In genomic region chr9:122569511-122570455, GRCm38 (mm10) we compare ENCODE assay signal across 9 mouse cellular contexts.
A peak's percentile ranks its signal among the peaks of the same experiment; 100 is the strongest.
DNase-seq lines count a peak whose midpoint lies in the region; ATAC-seq lines count a peak whose summit lies in the region.
"Had no signal": no experiment of that assay in that cellular context is flagged by ENCODE, and none has a peak within 500 bp of the region (broad histone marks: within the 10 kb centered on the region; RNA-seq: fewer than 3 reads in every experiment).

No protein-coding gene starts in this region.

- peaks cover 45% of the 10 kb centered on the region for H3K27me3 ChIP-seq in hindbrain, embryonic 15.5 days
- H3K27me3 ChIP-seq in neural tube, embryonic 13.5 days = peaks cover 79% of the 10 kb centered on the region

- no peaks in the 10 kb centered on the region for H3K36me3 ChIP-seq in hindbrain, embryonic 15.5 days
- no peaks in the 10 kb centered on the region for H3K36me3 ChIP-seq in neural tube, embryonic 13.5 days

- H3K4me3 ChIP-seq in hindbrain, embryonic 15.5 days = peak overlapping the region; percentile 48
- H3K4me3 ChIP-seq in neural tube, embryonic 13.5 days = peak overlapping the region; percentile 45

- peaks cover 51% of the 10 kb centered on the region for H3K4me1 ChIP-seq in hindbrain, embryonic 15.5 days (replicated peaks)
- peaks cover 51% of the 10 kb centered on the region for H3K4me1 ChIP-seq in neural tube, embryonic 13.5 days (replicated peaks)

- intact Hi-C loops in left cerebral cortex, postnatal 4 days (cut with DNase I) = loop anchor here (5.0 kb wide), 1 partner anchor 147 kb away; no protein-coding TSS in a partner anchor

- peak; percentile 15; the same call in 1 of the 2 replicates for ATAC-seq in hindbrain, embryonic 15.5 days (ENCODE audit: low FRiP score, low read depth)
- peak; percentile 10 for ATAC-seq in neural tube, embryonic 13.5 days (ENCODE audit: low read depth)
- ATAC-seq in megakaryocyte-erythroid progenitor cell, adult 5-6 weeks (replicated peaks; ENCODE audit: low FRiP score, low TSS enrichment, poor library complexity, severe bottlenecking) = no peak
- ATAC-seq: Patski had no signal

- no peaks in the 10 kb centered on the region for H3K9me3 ChIP-seq in hindbrain, embryonic 15.5 days
- H3K9me3 ChIP-seq in neural tube, embryonic 13.5 days = no peaks in the 10 kb centered on the region

- DNase-seq in left cerebral cortex, postnatal 4 days = peak; percentile 10
- no peak for DNase-seq in left cerebral cortex, adult 9 months (ENCODE audit: low spot score in 2 of 2)
- peak; percentile 53 for DNase-seq in embryo, embryonic 10.5 days (ENCODE audit: low spot score)
- no peak for DNase-seq in natural killer cell, adult 2 months (ENCODE audit: low spot score in 2 of 2)
- no peak for DNase-seq in adrenal gland, postnatal 25 days

- peak overlapping the region; percentile 85 for H3K27ac ChIP-seq in hindbrain, embryonic 15.5 days (replicated peaks)
- H3K27ac ChIP-seq in neural tube, embryonic 13.5 days (replicated peaks) = peak overlapping the region; percentile 74

- WGBS in hindbrain, embryonic 15.5 days = 2% methylated on average over 48 of the region's 48 CpGs
- under 1% methylated on average over 48 of the region's 48 CpGs for WGBS in neural tube, embryonic 13.5 days

- H3K9ac ChIP-seq in hindbrain, embryonic 15.5 days = peak overlapping the region; percentile 53
- H3K9ac ChIP-seq in neural tube, embryonic 13.5 days = peak overlapping the region; percentile 69

- H3K4me2 ChIP-seq in hindbrain, embryonic 15.5 days = peak overlapping the region; percentile 84
- peak overlapping the region; percentile 65 for H3K4me2 ChIP-seq in neural tube, embryonic 13.5 days

Comparison
In these comparisons a context has a peak if more than half of its experiments do, and no peak if none do; other contexts are left out.
1. DNase-seq: peak in left cerebral cortex, postnatal 4 days (single experiment) and embryo, embryonic 10.5 days (single experiment); none in left cerebral cortex, adult 9 months (0 of 2), natural killer cell, adult 2 months (0 of 2) and adrenal gland, postnatal 25 days (single experiment).